Mouse (Mus musculus) lung, postnatal 4 days (tissue): ENCODE results near the gene Cdh22.

Experiments
- DNase-seq, 2 experiments: peaks; one replicate each; pipeline ENCODE4 v3.0.0; 2021

Gene Cdh22

GRCm38 (mm10) chr2:165205486-165205885 is 29.2 kb downstream of the Cdh22 start:
- no peak for DNase-seq

GRCm38 (mm10) chr2:165204931-165205330 is 29.7 kb downstream of the Cdh22 start:
- no peak for DNase-seq

- DNase-seq = no peak
Observed at GRCm38 (mm10) chr2:165201761-165202751, 32.6 kb downstream of the Cdh22 start.

GRCm38 (mm10) chr2:165197546-165197945 is 37.1 kb downstream of the Cdh22 start:
- DNase-seq = no peak

GRCm38 (mm10) chr2:165195411-165196182 is 39.1 kb downstream of the Cdh22 start:
- peak in 1 of 2 experiments; percentile 42 for DNase-seq

GRCm38 (mm10) chr2:165191483-165191882 is 43.2 kb downstream of the Cdh22 start:
- no peak for DNase-seq

- no peak for DNase-seq
Observed at GRCm38 (mm10) chr2:165189546-165189945, 45.1 kb downstream of the Cdh22 start.

GRCm38 (mm10) chr2:165187648-165188380 is 46.8 kb downstream of the Cdh22 start:
- DNase-seq = no peak

- peak; percentile 31 to 55 for DNase-seq
Observed at GRCm38 (mm10) chr2:165184015-165184633, 50.5 kb downstream of the Cdh22 start.

GRCm38 (mm10) chr2:165182085-165182976 is 52.3 kb downstream of the Cdh22 start:
- no peak for DNase-seq

GRCm38 (mm10) chr2:165179231-165179630 is 55.4 kb downstream of the Cdh22 start:
- no peak for DNase-seq

GRCm38 (mm10) chr2:165176965-165177364 is 57.7 kb downstream of the Cdh22 start:
- no peak for DNase-seq

GRCm38 (mm10) chr2:165166664-165167435 is 67.8 kb downstream of the Cdh22 start:
- no peak for DNase-seq

- no peak for DNase-seq
Observed at GRCm38 (mm10) chr2:165162221-165162620, 72.4 kb downstream of the Cdh22 start.

GRCm38 (mm10) chr2:165160466-165160865 is 74.2 kb downstream of the Cdh22 start:
- DNase-seq = peak; percentile 35 to 51

- peak; percentile 60 to 72 for DNase-seq
Observed at GRCm38 (mm10) chr2:165159055-165159688, 75.5 kb downstream of the Cdh22 start.

GRCm38 (mm10) chr2:165158317-165158716 is 76.3 kb downstream of the Cdh22 start:
- DNase-seq = no peak

GRCm38 (mm10) chr2:165157900-165158299 is 76.8 kb downstream of the Cdh22 start:
- DNase-seq = no peak

- no peak for DNase-seq
Observed at GRCm38 (mm10) chr2:165153006-165153405, 81.6 kb downstream of the Cdh22 start.

- no peak for DNase-seq
Observed at GRCm38 (mm10) chr2:165149741-165150140, 84.9 kb downstream of the Cdh22 start.
